In the genomic region with DNA sequence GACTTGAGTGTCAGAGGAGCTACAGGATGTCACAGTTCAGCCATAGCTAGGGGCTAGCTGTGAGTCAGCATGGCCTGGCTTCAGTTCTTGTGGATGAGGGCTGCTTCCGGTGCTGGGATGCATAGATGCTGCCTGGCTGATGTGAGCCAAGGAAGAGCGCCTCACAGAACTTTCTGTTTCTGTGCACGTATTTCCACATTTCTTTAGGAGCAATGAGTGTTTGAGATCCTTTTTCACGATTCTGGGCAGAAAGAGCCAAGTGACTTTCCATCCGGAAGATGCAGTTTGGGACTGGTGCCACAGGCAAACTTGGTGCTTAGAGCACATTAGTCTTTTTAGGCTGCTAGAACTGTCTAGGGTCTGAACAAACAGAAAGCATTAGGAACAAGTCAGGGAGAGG, we compare ENCODE assay signal across 10 mouse cellular contexts.
DNase-seq lines count a peak whose midpoint lies in the region; ATAC-seq lines count a peak whose summit lies in the region.
"Had no signal": no experiment of that assay in that cellular context is flagged by ENCODE, and none has a peak within 500 bp of the region (broad histone marks: within the 10 kb centered on the region; RNA-seq: fewer than 3 reads in every experiment).

No protein-coding gene starts in this region.

- H3K4me3 ChIP-seq in embryonic facial prominence, embryonic 14.5 days (ENCODE audit: low read depth, low read length), result no peak overlapping the region
- H3K4me3 ChIP-seq in embryonic facial prominence, embryonic 10.5 days, result no peak overlapping the region
- no peak overlapping the region for H3K4me3 ChIP-seq in intestine, embryonic 15.5 days (replicated peaks)
- H3K4me3 ChIP-seq: midbrain, embryonic 13.5 days had no signal

- no peaks in the 10 kb centered on the region for H3K9me3 ChIP-seq in embryonic facial prominence, embryonic 14.5 days (ENCODE audit: control insufficient read depth, low read length)
- no peaks in the 10 kb centered on the region for H3K9me3 ChIP-seq in embryonic facial prominence, embryonic 10.5 days
- H3K9me3 ChIP-seq in intestine, embryonic 15.5 days, result no peaks in the 10 kb centered on the region
- H3K9me3 ChIP-seq: midbrain, embryonic 13.5 days had no signal

- H3K27ac ChIP-seq in embryonic facial prominence, embryonic 14.5 days (replicated peaks; ENCODE audit: low read depth, low read length), result 0 out of 2 replicates have a peak overlapping the region, but pooled peaks have one; percentile 28
- H3K27ac ChIP-seq in embryonic facial prominence, embryonic 10.5 days (replicated peaks), result no peak overlapping the region
- peak overlapping the region; percentile 36; the same call in 1 of the 2 replicates for H3K27ac ChIP-seq in intestine, embryonic 15.5 days
- H3K27ac ChIP-seq: kidney, postnatal 0 days; midbrain, embryonic 13.5 days had no signal

- H3K27me3 ChIP-seq in embryonic facial prominence, embryonic 14.5 days (replicated peaks; ENCODE audit: control insufficient read depth, insufficient read depth, low read length), result no peaks in the 10 kb centered on the region
- H3K27me3 ChIP-seq in embryonic facial prominence, embryonic 10.5 days (replicated peaks; ENCODE audit: low read depth, poor library complexity, severe bottlenecking), result no peaks in the 10 kb centered on the region
- H3K27me3 ChIP-seq in intestine, embryonic 15.5 days (replicated peaks), result no peaks in the 10 kb centered on the region
- H3K27me3 ChIP-seq: midbrain, embryonic 13.5 days had no signal

- no peak overlapping the region for H3K4me2 ChIP-seq in embryonic facial prominence, embryonic 14.5 days (ENCODE audit: low read depth, low read length)
- H3K4me2 ChIP-seq in intestine, embryonic 15.5 days (replicated peaks), result no peak overlapping the region
- H3K4me2 ChIP-seq: midbrain, embryonic 13.5 days had no signal

- WGBS in embryonic facial prominence, embryonic 14.5 days, result 76% methylated on average over 5 of the region's 5 CpGs
- 79% methylated on average over 5 of the region's 5 CpGs for WGBS in embryonic facial prominence, embryonic 10.5 days
- WGBS in intestine, embryonic 15.5 days, result 74% methylated on average over 5 of the region's 5 CpGs

- H3K9ac ChIP-seq in embryonic facial prominence, embryonic 14.5 days (ENCODE audit: low read depth, low read length), result no peak overlapping the region
- H3K9ac ChIP-seq in intestine, embryonic 15.5 days, result no peak overlapping the region
- H3K9ac ChIP-seq: midbrain, embryonic 13.5 days had no signal

- DNase-seq in embryonic facial prominence, embryonic 14.5 days (ENCODE audit: low spot score), result no peak
- no peak for DNase-seq in embryonic facial prominence, embryonic 10.5 days (ENCODE audit: low spot score)
- DNase-seq in kidney, postnatal 14 days, result peak; percentile 38
- DNase-seq in kidney, adult 11 months, result no peak
- peak; percentile 22 for DNase-seq in 3134 (ENCODE audit: extremely low read depth, insufficient read length, low spot score)
- no peak for DNase-seq in embryo, embryonic 9.5 days (ENCODE audit: extremely low spot score)

- peaks cover 13% of the 10 kb centered on the region for H3K36me3 ChIP-seq in embryonic facial prominence, embryonic 14.5 days (ENCODE audit: control insufficient read depth, insufficient read depth, low read length)
- 0 out of 2 replicates have a peak, but pooled peaks cover 3% of the 10 kb centered on the region for H3K36me3 ChIP-seq in embryonic facial prominence, embryonic 10.5 days (replicated peaks)
- H3K36me3 ChIP-seq in intestine, embryonic 15.5 days, result peaks cover 10% of the 10 kb centered on the region
- H3K36me3 ChIP-seq: midbrain, embryonic 13.5 days had no signal

- 0 out of 2 replicates have a peak, but pooled peaks cover 3% of the 10 kb centered on the region for H3K4me1 ChIP-seq in embryonic facial prominence, embryonic 14.5 days (ENCODE audit: control insufficient read depth, insufficient read depth, low read length)
- no peaks in the 10 kb centered on the region for H3K4me1 ChIP-seq in embryonic facial prominence, embryonic 10.5 days
- H3K4me1 ChIP-seq in intestine, embryonic 15.5 days (replicated peaks), result no peaks in the 10 kb centered on the region
- H3K4me1 ChIP-seq: midbrain, embryonic 13.5 days had no signal

- ATAC-seq in embryonic facial prominence, embryonic 14.5 days (ENCODE audit: low read depth), result no peak
- ATAC-seq in intestine, embryonic 15.5 days, result no peak
- ATAC-seq in monocyte, adult 5-6 weeks (replicated peaks; ENCODE audit: insufficient number of reproducible peaks, low FRiP score, low TSS enrichment, poor library complexity, severe bottlenecking), result no peak
- ATAC-seq: midbrain, embryonic 13.5 days had no signal

Comparison
In these comparisons a context has a peak if more than half of its experiments do, and no peak if none do; other contexts are left out.
1. DNase-seq: peak in kidney, postnatal 14 days (single experiment) and 3134 (single experiment); none in embryonic facial prominence, embryonic 14.5 days (single experiment), embryonic facial prominence, embryonic 10.5 days (single experiment), kidney, adult 11 months (single experiment) and embryo, embryonic 9.5 days (single experiment).